Mouse (Mus musculus) embryo, embryonic 10.5 days (tissue): ENCODE results near the gene Myo10.

ENCODE experiments used
- DNase-seq: peaks from one replicate; pipeline ENCODE4 v3.0.0-alpha.2; 2015; ENCODE audit warnings: low spot score

Gene Myo10

DNA sequence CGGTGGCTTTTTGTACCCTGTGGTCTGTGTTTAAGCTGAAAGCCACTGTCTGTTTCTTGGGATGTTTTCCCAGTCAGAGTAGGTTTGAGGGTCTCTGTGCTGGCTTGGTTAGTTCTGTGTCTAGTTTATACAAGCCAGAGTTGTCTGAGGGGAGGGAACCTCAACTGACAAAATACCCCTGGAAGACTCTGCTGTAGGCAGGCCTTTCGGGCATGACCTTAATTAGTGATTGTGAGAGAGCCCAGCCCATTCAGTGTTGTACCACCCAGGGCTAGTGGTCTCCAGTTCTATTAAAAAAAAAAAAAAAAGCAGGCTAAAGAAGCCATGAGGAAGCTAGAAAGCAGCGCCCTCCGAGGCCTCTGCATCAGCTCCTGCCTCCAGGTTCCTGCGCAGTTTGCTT, 30.0 kb downstream of the Myo10 start:
- no peak for DNase-seq

DNA sequence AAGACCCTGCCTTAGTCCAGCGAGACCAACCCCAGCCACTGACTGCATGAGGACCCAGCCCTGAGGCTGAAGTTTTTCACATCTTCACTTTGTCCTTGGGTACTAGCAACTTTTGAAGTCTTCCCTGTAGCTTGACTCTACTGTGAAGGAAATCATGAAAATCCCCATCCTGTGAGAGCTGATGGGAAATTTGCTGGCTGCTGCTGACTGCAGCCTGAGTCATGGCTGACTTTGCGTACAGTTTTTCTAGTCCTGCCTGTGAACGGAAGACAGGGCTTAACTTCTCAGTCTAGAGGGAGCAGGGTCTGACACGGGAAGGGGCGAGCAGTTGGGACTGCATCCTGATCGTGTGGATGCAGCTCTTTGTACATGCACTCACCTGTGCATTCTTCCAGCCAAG, 30.6 kb downstream of the Myo10 start:
- no peak for DNase-seq

DNA sequence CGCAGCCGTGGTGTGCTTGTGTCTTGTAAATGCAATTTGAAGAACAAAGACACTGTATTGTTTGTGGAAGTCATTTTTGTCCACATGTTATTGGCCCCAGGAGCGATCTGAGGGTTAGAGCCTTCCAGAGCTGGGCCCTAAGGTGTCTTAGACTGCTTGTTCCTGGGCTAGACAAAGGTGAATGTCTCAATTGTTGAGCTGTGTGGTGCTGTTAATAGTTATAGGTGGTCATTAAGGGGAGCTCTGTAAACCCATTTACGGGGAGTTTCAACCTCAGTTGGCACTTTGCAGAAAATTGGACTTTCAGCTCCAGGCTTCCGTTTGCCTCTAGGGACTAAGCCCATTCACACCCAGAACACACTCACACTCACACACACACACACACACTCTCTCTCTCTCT, 31.4 kb downstream of the Myo10 start:
- DNase-seq: no peak

DNA sequence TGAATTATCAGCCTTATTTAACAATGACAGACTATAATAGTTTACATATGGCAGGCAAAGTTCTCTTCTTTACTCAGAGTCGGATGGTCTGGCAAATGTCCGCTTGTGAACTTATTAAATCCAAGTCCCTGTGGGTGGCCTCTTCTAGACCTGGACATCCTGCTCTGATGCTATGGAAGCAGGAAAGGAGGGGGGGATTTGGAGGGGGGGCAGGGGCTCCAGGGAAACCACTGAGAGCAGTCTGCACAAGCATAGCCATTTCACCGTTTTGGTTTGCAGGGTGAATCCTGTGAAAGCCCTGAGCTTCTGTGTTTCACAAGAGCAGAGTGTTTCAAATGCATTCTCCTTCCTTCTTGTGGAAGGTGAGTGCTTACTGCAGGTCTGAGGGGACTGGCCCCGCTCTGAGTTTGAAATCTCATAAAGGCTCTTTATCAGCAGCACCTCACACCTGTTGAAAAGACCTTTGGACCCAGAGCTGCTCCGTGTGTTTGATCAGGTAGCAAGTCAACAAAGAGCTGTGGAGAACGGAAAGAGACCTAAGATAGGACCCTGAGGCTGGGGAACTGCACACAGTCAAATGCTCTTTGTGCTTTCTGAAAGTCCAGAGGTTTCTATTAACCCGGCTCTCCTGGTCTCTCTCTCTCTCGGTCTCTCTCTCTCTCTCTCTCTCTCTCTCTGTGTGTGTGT, 40.7 kb downstream of the Myo10 start:
- peak; percentile 72 for DNase-seq

DNA sequence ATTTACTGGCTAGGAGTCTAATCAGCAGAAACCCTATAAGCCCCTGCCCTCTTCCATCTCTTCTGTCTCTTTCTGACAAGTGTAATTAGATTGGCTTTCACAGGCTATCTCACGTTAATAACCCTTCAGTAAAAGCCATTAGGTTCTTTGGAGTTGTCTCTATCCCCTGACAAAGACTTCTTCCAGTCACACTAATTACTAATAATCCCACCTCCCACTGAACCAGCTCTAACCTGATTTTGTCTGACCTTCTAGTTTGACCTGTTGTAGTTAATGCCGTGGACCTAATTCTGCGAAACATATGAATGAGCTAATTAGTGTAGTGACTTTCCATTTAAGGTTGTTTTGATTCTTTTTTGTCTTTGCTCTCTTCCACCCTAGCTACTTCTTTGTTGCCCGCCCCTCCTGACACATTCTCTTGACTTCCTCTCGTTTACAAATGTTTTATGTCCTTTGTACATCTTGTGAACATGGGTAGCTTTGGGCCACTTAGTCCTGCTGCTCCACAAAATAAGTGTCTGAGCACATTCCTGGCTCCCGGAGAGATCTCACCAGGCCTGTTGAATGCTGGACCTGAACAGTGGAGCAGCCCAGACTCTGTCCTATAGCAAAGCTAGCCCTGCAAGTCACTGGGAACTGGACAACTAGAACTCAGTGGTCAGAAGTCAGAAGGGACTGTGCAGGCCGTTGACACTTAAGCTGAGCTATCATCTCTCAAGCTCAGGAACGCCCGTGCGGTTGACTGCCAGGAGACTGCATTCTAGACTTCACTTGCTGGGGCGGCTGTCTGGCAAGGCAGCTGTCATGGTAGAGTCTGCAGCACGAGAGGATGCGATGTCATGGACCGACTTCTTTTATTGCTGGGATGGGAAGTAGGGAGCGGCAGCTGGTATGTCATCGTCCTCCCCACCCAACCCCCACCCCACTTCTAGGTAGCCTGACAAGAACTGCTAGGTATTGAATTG, 47.2 kb downstream of the Myo10 start:
- DNase-seq: no peak

DNA sequence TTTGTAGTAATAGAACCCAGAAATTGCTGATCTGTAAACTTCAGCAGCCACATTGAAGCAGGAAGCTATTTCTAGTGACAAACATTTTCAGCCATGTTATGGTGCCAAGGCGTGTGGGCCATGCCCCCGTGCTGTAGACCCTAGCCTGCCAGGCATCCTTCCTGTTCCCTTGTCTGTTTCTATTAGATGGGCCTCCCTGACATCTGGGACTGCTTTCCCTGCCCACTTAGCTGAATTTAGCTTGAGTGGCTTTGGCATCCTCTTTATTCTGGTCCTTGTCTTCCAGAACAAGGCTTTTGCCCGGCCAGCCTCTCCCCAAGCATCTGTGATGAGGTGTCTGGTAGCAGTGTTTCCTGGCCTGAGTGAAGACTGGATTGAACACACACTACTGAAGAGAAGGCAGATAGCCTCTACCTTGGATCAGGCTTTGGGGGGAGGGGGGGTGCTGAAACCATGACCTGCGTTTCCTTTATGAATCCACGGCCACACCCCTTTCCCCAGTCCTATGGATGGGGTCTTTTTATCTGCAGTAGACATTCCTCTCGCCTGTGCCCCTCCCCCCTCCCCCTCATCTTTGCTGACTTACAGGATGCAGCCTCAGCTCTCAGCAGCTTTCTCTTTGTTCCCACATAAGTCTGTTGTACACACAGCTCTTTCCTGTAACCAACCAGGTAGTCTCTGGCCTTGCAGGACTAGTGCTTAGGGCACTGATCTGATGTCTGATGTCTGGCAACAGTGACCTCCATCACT, 51.1 kb downstream of the Myo10 start:
- peak; percentile 56 for DNase-seq

DNA sequence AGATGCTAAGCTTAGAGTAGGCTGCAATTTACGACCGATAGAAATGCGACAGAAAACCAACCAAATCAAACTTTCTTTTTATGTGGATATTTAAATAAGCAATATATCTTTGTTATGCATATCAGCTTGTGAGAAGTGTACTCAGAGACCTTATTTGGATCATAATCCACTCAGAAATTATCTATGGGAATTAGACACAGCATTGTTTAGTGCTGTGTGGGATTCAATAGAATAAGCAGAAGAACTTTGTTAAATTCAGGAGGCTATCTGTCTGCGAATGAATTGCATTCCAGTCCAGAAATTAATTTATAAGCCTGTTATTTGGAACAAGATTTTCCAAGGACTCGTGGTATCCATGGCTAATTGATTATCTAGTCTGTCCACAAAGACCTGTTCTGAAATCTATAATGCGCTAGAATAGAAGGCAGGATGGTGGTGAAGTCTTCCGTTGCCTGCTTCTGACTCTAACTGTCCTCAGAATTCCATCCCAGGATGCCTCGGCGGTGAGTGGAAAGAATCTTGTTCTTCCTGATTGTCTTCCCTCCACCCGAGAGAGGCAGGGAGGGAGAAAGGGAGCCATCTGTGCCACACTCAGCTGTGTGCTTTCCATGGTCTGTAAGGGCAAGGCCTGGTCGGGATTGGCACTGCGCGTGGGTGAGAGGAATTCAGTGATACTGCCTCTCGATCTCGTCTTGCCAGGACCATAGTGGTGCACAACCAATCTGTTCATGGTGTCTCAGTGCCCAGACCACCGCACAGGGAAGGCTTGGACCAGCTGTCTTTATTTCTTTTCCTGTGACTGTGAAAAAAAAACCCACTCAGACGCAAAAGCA, 52.0 kb downstream of the Myo10 start:
- DNase-seq: no peak

DNA sequence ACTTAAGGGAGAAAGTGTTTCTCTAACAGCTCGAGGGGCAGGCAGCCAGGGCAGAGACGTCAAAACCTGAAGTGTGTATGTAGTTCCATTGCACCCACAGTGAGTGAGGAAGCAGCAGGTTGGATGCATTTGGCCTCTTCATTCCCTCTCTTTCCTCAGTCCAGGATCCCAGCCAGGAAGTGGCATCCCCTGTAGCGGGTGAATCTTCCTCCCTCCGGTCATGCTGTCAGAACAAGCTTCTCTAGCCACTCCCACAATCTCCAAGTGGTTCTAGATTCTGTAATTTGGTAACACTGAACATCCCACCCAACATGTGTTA, 52.6 kb downstream of the Myo10 start:
- no peak for DNase-seq

DNA sequence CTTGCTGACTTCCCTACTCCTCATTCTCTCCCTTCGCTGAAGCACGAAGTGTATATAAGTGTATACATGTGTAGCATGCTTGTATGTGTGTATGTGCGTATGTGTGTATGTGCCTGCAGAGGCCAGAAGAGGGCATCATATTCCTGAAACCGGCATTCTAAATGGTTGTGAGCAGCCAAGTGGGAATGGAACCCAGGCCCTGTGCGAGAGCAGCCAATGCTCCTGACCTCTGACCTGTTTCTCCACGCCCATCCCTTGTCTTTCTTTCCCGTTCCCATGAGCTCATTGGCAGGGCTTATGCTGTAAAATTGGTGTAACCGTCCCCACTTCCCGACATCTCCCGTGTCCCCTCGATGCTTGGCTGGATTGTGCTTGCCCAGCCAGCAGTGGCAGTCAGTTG, 53.0 kb downstream of the Myo10 start:
- no peak for DNase-seq

DNA sequence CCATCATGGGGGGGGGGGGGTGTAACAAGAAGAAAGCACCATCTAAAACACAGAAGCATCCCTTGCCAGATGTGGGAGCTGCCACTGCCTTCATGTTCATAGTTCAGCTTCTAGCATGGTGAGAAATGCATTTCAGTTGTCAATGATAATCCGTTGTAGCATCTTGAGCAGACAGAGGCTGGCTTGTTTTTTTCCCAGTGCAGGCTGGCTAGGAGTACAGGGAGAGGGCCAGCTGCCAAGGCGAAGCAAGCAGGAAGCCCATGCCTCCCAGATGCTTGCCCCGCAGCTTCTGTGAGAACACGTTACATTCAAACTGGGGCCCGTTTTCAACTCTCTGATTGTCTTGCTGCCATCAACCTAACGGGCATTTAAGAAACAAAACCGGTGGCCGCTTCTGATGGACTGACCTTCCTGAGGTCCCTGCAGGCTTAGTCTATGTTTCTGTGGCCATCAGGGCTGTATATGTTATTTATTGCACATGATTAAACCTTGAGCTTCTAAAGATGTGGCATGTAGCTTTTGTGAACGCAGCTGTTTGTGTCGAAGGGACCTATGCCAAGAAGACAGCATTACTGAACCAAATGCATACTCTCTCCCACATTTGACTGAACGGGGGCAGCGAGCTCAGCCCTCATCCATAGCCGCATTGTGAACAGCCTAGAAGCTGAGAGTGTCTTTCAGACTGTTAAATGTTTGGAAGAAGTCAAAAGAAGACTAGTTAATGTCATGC, 53.9 kb downstream of the Myo10 start:
- no peak for DNase-seq

DNA sequence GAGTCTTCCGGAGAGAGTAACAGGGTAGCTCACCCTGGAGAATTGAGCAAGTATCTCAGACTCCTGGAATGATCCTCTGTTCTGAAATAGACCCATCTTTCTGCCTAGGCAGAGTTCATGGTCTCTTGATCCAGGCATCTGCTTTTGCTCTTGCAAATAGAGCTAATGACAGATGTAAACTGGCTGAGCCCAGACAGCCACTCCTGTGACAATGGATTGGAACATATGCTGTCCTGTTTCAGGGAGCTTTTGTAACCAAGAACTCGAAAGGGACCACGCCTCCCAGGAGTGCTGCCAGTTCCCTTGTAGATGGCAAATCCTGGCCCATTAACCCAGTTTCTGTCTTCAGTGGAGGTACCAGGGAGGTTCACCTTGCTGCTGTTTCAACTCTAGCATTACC, 56.8 kb downstream of the Myo10 start:
- peak; percentile 39 for DNase-seq

DNA sequence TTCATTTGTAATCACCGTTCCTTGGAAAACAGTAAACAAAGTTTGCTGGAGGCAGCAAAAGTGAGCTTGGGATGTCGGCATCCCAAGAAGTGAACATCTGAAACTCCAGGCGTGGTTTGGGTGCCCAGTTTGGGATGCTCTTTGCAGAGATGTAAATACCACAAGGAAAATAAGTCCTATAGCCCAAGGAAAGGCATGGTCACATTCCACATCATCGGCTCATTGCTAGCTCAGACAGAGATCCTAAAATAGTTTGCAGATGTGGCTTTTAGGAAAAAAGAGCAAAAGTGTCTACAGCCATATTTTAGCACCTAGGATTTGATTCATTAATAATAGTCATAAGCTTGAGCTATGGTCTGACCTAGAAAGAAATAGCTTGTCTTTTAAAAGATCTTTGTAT, 57.3 kb downstream of the Myo10 start:
- no peak for DNase-seq

DNA sequence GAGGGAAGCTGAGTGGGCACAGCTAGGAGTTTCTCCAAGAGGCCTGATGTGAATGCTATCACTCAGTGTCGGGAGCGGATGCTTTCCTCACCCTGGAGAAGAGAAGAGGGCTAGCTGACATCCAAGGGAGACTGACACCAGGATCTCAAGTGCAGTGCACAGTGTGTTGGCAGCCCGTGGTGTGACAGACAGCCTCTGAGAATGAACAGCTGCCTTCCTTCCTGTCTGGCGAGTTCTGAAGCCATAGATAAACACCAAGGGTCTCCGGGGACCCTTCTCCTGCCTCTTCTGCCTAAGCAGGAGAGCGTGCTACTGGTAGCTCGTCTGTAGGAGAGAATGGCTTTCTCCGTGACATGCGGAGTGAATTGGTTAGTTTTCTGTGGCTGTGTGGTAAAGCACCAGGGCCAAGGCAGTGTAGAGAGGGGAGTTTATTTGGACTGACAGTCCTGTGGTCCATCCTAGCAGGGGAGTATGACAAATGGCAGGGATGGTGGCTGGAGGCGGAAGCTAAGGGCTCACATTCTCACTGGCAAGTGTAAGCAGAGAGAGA, 58.0 kb downstream of the Myo10 start:
- DNase-seq: peak; percentile 62

DNA sequence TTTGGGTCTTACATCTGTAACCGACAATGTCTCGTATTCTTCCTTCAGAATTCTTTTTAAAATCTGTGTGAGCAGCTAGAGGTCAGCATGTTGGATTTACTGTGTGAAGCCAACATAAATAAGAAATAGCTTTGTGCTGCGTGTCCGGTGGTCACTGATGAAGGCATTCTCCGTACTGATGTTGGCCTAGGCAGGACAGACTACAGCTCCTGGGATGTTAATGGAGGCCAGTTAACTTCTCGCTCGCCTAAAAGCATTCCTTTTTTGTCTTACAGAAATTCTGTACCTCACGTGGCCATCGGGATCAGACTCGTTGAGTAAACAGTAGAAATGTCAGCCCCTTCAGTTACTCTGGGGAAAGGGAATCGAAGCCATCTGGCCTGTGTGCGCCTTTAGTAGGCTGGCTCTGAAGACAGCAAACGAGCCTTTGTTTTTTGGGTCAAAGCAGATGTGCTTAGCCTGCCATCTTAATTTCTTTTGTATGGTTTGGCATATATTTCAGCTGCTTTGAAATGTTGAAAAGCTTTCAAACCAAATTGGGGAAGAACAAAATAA, 60.7 kb downstream of the Myo10 start:
- DNase-seq: peak; percentile 71

DNA sequence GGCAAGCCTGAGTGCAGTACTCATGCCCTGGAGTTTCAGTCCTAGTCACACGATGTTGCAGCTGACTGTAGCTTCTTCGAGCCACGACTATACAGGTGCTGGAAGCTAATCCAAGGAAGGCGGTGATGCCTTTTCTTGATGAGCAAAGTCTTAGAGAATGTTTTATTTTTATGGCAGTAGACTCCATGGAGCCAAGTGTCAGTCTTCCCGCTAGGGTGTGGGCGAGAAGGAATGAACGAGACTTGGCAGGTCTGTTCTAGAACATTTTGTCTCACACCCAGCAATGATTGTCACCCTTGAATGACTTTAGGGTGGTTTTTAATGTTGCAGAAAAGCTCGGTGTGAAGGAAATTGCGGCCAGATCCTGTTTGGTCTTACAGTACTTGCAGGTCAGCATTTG, 62.9 kb downstream of the Myo10 start:
- DNase-seq: no peak

DNA sequence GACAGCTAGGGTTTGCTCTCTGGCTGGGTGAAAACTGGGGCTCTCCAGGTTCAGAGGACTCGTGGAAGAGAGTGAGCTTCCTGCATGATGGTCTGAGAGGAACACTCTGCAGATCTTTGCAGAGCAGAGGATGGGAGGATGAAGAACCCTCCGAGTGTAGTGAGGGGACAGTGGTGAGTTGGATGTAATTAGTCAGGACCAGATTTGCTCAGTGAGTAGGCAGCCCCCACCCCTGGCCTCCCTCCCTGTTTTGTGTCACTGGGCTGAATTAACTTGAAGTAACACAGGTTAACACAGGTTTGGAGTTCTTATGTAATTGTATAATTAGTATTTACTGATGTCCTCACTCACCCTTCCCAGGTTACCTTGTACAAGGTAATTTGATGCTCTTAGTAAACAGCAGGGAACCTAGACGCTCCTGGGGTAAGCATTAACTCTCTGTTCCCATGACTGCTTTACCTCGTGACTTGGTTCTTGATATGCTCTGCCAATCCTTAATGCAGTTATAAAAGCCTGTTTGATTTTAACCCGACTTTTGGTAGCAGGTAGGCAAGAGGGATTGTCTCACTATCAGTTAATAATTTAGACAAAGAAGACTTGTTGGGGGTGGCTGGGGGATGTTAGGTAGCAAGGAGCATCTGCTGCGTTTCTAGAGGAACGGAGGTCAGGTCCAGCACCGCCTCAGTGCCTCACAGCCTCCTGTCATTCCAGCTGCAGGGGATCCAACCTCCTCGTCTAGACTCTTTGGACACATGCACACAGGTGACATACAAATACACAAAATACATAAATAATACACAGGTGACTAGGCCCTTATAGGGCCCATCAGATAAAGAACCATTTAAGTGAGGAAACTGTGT, 66.3 kb downstream of the Myo10 start:
- DNase-seq: no peak

DNA sequence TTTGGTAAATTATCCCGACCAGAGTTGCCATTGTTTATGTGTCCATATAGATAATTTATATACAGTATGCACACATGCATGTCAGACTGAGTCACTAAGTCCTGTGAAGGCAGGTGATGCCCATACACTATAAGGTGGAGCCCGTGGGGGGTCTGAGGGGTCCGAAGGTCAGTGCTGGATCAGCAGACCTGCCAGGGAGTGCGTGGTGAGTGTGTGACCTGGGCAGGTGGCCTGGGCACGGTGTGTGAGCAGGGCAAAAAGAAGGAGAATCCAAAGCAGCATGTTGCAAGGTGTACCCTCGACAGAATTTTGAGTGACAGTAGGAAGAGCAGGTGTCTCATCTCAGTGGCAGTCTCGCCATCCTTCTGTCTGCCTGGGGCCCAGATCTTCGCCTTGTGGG, 67.2 kb downstream of the Myo10 start:
- DNase-seq: no peak

DNA sequence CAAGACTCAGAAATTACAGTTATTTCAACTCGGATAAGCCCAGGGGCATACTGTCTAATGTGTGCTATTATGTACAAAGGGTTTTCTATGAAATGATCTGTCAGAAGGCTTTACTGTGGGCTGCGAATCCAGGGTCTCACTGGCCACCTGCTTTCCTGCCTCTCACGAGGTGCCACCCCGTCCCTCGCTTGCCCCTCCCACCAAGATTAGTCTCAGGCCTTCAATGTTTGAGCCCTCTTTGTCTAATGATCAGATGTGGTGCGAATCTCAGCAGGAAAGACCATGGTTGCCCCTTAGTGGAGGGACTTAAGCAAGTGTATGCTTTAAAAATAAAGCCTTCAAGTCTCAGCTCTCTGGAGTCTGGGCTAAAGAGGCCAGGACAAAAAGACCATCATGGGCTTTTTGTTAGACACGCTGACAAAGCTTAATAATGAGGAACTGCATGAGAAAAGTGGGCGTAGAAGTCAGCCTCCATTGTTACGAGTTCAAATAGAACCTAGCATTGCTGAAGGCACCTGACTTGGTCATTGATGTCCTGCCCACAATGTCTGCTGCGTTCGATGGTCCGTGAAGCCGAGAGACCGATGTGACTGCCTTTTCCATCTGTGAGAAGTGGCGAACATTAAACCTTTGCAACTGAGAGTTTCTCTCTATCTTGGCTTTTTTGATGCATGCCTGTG, 67.9 kb downstream of the Myo10 start:
- peak; percentile 49 for DNase-seq

DNA sequence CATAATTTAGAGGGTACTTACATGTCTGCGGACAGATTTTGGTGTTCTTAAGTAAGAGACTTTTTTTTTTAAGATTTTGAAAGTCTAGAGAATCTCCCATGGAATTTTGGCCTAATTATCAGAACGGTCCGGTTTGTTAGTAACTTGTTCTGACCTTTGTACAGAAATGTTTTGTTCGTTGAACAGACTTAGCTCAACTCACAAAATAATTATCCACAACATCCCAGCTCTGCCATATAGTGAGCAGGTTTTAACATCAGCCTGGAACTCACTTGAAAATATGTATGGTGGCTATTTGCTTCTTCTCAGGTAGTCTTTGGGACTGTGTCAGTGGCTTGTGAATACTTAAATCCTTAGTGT, 68.4 kb downstream of the Myo10 start:
- DNase-seq: no peak
